Mouse (Mus musculus): ENCODE measurements around the gene Gls.

DNA sequence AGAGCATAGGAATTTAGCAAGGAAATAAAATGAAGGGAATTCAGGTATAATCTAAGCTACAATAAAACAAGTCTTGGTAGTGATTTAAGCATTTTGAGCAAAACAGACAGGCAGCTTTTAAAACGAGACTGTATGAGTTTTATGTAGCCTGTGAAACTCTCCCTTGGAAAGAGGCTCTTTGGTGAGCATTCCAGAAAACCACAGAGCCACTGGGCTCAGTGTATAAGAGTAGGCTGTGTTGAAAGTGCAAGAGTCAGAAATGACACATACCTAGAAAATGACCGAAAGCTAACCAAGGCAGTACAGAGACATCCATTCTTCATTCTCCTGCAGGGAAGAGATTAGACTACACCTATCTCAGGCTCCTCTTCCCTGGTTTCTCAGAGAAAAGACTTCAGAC, 21.4 kb upstream of the Gls start:
- TF ChIP-seq CTCF (IDR thresholded peaks at IDR 0.05; ENCODE audit: extremely low read depth, insufficient read depth, low read length) (no peak), POLR2A (IDR thresholded peaks at IDR 0.05; ENCODE audit: extremely low read depth, insufficient read depth, low read length) (no peak)

All from cortical plate, adult 2 months (tissue).